ENCODE assay signal across 20 mouse cellular contexts in genomic region chr7:75917662-75918061, GRCm38 (mm10).
"Had no signal": no experiment of that assay in that cellular context is flagged by ENCODE, and none has a peak within 500 bp of the region (broad histone marks: within the 10 kb centered on the region; RNA-seq: fewer than 3 reads in every experiment).

No protein-coding gene starts in this region.

- H3K27ac ChIP-seq: kidney, postnatal 0 days; limb, embryonic 12.5 days; limb, embryonic 15.5 days; liver, embryonic 14.5 days; midbrain, embryonic 10.5 days; midbrain, embryonic 15.5 days; neural tube, embryonic 13.5 days had no signal

- H3K4me1 ChIP-seq: limb, embryonic 12.5 days; limb, embryonic 15.5 days had no signal

- H3K9ac ChIP-seq: limb, embryonic 12.5 days; limb, embryonic 15.5 days; liver, embryonic 14.5 days; liver, postnatal 0 days; lung, embryonic 14.5 days; midbrain, embryonic 15.5 days; neural tube, embryonic 13.5 days had no signal

- H3K4me3 ChIP-seq: limb, embryonic 12.5 days; limb, embryonic 15.5 days; megakaryocyte, embryonic 14.5 days; midbrain, embryonic 10.5 days; midbrain, embryonic 15.5 days; neural tube, embryonic 13.5 days had no signal

- H3K4me2 ChIP-seq: limb, embryonic 12.5 days; limb, embryonic 15.5 days; liver, embryonic 11.5 days; lung, embryonic 14.5 days; midbrain, embryonic 15.5 days; neural tube, embryonic 13.5 days had no signal

- H3K9me3 ChIP-seq: limb, embryonic 12.5 days; limb, embryonic 15.5 days; megakaryocyte, embryonic 14.5 days; midbrain, embryonic 10.5 days; midbrain, embryonic 15.5 days; neural tube, embryonic 13.5 days had no signal

- ATAC-seq: liver, postnatal 0 days; lung, postnatal 0 days; midbrain, embryonic 15.5 days had no signal

- H3K36me3 ChIP-seq: limb, embryonic 12.5 days; limb, embryonic 15.5 days; midbrain, embryonic 10.5 days; midbrain, embryonic 15.5 days; neural tube, embryonic 13.5 days had no signal

- H3K27me3 ChIP-seq: limb, embryonic 12.5 days; limb, embryonic 15.5 days; megakaryocyte, embryonic 14.5 days; midbrain, embryonic 15.5 days; neural tube, embryonic 13.5 days had no signal

- DNase-seq: kidney, adult 18-20 months; kidney, adult 9 months; kidney, postnatal 25 days; left cerebral cortex, postnatal 4 days; liver, postnatal 0 days; lung, embryonic 14.5 days; lung, postnatal 36 days; retina, postnatal 1 day; right cerebral cortex, postnatal 25 days; thymus, postnatal 36 days had no signal
